Mouse (Mus musculus): ENCODE measurements around the gene Esrra.
A peak's percentile ranks its signal among the peaks of the same experiment; 100 is the strongest.

Esrra gene

GRCm38 (mm10) chr19:6940396-6941351 lies 19.1 kb upstream of the Esrra start:
- no peak for DNase-seq

- DNase-seq = no peak
Measured at GRCm38 (mm10) chr19:6939106-6940002, 17.7 kb upstream of the Esrra start.

- no peak for DNase-seq
Measured at GRCm38 (mm10) chr19:6937541-6938465, 16.2 kb upstream of the Esrra start.

GRCm38 (mm10) chr19:6936299-6936698 lies 14.7 kb upstream of the Esrra start:
- peak; percentile 66 for DNase-seq

DNA sequence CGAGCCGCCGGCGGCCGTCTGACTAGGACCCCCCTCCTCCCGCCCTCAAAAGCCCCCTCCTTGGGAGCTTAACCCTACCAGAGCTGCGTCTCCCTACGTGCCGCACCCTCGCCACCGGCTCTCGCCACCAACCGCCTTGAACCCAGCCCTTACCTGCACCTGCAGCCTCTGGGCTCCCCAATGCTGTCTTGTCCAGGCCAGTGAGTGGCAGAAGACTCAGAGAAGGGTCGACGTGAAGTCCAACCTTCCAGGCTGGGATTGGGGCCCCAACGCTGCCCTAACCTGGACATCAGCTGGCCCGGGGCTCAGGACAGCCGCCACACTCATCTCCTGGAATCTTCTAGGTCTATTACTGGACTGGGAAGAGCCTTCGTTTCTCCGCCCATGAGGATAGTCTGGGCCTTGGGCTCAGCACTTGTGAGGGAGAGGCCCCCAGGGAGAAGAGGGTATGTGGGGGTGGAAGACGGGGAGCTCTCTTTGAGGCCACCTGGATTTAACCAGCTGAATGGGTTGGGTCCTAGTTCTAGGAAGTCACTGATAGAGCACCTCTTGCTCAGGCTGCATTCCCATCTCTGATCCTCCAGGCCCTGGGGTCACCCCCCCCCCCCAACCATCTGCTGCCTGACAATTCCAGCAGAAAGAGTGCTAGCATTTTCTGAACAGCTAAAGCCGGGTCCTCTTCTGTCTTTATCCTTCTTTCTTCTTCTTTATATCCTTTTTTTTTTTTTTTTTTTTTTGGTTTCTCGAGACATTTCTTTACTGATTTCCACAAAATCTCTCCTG lies 12.8 kb upstream of the Esrra start, which contains the start of gene Kcnk4:
Gene Kcnk4, minus strand, starts transcription at position 321 of the 783 bp plus-strand sequence.
- no peak for DNase-seq

GRCm38 (mm10) chr19:6933436-6934194 lies 12.0 kb upstream of the Esrra start:
- no peak for DNase-seq

DNA sequence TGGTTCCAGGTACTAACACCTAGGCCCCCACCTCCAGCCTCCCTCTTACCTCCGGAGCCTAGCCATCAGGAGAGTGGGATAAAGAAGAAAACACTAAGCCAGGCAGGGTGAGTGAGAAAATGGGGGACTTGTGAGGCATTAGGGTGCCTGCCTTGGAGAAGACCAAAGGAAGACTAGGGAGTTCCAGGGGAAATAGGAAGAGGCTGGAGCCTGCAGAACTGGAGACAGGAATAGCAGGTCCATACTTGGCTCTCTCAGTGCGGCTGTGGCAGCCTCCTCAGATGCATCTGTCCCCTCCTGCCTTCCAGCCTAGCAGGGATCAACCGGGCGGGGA lies 11.5 kb upstream of the Esrra start:
- no peak for DNase-seq

GRCm38 (mm10) chr19:6932018-6932417 lies 10.4 kb upstream of the Esrra start:
- no peak for DNase-seq

- DNase-seq = no peak
Measured at GRCm38 (mm10) chr19:6931002-6931401, 9.4 kb upstream of the Esrra start.

DNA sequence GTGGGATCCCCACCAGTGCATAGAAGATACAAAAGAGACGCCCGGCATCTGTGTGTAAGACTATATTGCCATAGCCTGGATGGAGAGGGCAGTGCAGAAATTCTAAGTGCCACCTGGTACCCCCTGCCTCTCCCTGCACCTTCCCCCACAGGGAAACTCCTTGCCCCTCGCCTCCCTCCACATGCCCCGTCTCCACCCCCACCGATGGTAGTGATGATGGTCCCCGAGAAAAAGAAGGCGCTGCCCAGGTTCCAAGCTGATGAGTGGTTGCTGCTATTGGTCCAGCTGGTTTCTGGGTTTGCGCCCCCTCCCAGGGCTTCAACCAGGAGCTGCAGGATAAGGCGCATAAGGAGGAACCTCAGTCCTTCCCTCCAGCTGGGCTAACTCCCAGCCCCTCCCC lies 6.5 kb upstream of the Esrra start:
- DNase-seq = no peak

GRCm38 (mm10) chr19:6926559-6927255 lies 5.1 kb upstream of the Esrra start:
- DNase-seq = peak; percentile 37

GRCm38 (mm10) chr19:6925611-6926329 lies 4.2 kb upstream of the Esrra start:
- no peak for DNase-seq

GRCm38 (mm10) chr19:6925307-6925573 lies 3.6 kb upstream of the Esrra start, which contains the start of gene Catsperz:
Gene Catsperz, minus strand, starts transcription at chr19:6925380.
- DNase-seq = no peak

- peak; percentile 89 for DNase-seq
Measured at GRCm38 (mm10) chr19:6924461-6925306, 3.1 kb upstream of the Esrra start.

GRCm38 (mm10) chr19:6922901-6923735 lies 1.5 kb upstream of the Esrra start:
- DNase-seq = no peak

DNA sequence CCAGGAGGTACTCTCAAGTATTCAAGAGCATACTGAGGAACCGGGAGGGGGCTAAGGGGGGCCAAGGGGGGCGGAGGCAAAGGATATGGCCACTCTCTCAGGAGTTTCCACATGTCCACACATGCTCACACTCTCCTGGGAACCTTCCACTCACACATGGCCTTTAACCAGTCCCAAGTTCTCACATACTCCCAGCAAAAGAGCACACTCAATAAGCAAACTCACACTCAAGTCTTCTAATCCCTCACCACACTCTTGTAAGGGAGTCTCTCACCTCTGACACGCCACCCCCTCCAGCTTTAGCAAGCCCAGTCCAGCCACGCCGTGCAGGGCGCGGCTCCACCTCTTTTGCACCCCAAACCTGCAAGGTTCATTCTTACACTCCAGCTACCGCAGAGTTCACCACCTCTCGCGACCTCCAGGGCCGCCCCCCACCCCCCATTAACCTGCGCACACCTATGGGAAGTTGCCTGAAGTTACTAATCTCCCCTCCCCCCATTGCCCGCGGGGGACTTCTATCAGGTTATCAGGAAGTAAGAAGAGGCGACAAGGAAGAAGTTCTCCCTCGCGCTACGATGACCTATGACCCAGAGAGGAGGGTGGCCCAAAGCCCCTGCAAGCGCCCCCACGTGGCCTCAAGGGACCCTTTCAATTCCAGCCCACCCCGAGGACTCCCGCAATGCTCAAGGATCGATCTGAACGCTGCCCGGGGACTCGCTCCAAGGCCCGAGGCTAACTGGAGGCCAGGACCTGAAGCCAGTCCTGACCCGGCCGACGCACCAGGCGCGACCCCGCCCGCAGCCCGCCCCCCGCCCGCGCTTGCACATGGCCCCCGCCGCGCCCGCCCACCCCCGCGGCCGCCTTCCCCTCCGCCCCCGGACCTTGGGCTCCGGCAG lies 624 bp downstream of the Esrra start:
- peak; percentile 77 for DNase-seq
